Mouse (Mus musculus) frontal cortex, postnatal 25 days (tissue): Measurements from ENCODE around the gene Aig1.
"Not testable (repeated sequence)": the region's sequence is repeated elsewhere in the genome, so short reads cannot be mapped to it uniquely, and the experiment has no call there.

Experiments
- DNase-seq, 2 experiments: peaks; one replicate each; pipeline ENCODE4 v3.0.0; 2022; ENCODE audit warnings: low spot score in 2 of 2

Gene Aig1

DNA sequence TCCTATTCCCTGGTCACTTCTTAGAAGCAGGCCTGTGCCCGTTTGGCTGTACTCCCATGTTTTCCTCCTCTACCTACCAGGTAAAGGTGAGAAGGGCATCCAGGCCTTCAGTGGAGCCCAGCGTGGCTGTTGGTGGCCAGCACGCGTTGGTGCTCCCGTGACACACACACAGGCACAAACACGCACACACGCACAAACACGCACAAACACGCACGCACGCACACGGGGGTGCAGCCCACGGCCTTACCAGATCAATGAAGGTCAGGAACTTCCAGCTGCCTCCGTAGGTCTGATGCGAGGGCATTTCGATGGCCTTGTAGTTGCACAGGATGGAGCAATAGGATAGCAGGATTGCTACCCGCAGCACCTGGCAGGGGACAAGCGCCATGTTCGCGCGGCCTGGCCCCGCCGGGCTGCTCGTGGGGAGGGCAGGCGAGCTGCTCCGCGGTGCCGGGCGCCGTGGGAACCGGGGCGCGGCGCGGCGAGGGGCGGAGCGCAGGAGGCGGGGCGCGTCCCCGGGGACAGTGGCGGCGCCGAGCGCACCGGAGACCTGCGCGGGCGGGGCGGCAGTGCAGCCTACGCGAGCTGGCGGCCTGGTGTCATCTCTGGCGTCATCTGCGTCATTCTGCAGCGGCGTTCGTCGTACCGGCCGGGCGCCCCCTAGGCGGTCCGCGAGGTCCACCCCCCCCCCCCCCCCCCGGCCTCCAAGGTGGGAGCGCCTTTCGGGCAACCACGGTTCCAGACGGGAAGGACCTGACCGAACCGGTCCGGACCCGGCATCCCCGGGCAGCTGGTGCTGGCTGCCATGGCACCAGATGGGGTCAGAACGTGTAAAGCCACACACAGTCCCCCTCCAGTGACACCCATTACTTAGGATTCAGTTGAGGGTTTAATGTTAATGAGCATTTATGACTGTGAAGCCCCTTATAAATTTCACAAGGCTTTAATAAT is at the start of gene Aig1:
Gene Aig1, minus strand, starts transcription at position 610 of the 951 bp plus-strand sequence.
- DNase-seq = peak; percentile 40 to 56

GRCm38 (mm10) chr10:13916645-13917342 is 48.0 kb upstream of the Aig1 start:
- no peak for DNase-seq

GRCm38 (mm10) chr10:13915211-13915610 is 46.4 kb upstream of the Aig1 start:
- DNase-seq = no peak

DNA sequence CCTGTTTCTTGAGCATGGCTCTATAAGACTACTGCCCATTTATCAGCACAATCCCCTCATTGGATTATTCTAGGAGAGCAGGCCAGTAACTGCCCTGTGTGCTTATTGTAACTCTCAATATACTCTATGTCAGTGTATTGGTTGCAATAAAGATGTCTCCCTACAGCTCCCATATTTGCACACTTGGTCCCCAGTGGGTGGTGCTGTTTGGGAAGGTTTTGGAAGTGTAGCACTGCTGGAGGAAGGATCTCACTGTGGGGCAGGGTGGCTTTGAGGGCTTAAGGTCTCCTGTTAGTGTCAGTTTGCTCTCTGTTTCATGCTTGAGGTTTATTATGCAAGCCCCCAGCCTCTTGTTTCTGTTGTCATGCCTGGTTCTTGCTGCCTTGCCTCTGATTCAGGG is 44.9 kb upstream of the Aig1 start:
- DNase-seq = no peak

GRCm38 (mm10) chr10:13906261-13906741 is 37.5 kb upstream of the Aig1 start:
- no peak for DNase-seq

DNA sequence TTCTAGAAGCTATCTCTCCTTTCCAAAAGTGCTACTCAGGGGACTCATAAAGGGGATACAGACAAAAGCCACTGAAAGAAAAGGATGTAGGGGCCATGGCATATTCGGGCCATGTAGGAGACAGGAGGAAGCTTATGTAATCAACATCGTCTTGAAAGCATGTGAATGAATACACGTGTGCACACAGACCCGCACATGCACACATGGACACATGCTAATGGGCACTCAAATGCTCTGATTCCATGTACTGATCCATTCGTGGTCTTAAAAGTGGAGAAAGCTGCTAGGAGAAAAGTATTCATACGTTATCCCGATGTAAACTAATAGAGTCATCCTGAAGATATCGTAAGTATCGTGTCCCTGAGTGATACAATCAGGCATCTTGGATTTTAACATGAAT is 36.8 kb upstream of the Aig1 start:
- DNase-seq = no peak

GRCm38 (mm10) chr10:13892762-13893161 is 24.0 kb upstream of the Aig1 start:
- not testable (repeated sequence) for DNase-seq

GRCm38 (mm10) chr10:13882975-13883875 is 14.4 kb upstream of the Aig1 start:
- DNase-seq = no peak

GRCm38 (mm10) chr10:13882490-13882889 is 13.7 kb upstream of the Aig1 start:
- no peak for DNase-seq

GRCm38 (mm10) chr10:13878696-13879095 is 9.9 kb upstream of the Aig1 start:
- no peak for DNase-seq

GRCm38 (mm10) chr10:13875038-13875420 is 6.2 kb upstream of the Aig1 start:
- DNase-seq = no peak

DNA sequence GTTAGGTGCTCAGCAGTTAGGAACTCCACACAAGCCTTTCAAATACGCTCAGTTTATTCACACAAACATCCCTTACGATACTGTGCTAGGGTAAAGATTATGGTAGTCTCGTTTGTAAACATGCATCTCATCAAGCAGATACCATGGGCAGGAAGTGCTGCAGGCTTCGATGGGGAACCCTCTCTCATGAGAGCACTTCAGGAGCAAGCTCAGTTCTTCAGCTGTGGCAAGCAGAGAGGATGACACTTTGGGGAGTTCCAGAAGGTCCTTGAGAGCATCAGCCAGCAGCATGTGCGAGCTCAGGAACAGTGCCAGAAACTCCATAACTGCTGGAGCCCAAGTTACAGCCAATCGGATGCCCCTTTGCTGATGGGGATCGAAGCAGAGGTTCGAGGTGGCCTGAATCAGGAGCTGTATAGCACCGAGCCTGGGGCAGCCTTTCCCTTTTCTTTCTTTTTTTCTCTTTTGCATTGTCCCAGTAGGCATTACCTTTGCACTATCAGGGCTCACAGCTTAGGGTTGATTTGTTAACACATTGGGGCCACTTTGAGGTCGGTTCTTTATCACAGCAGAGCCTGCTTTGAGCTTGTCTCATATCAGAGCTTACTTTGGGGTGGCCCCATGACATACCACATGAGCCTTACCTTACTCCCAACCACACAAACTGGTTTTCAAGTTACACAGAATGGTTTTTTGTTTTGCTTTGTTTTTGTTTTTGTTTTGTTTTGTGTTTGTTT is 5.7 kb upstream of the Aig1 start:
- no peak for DNase-seq

DNA sequence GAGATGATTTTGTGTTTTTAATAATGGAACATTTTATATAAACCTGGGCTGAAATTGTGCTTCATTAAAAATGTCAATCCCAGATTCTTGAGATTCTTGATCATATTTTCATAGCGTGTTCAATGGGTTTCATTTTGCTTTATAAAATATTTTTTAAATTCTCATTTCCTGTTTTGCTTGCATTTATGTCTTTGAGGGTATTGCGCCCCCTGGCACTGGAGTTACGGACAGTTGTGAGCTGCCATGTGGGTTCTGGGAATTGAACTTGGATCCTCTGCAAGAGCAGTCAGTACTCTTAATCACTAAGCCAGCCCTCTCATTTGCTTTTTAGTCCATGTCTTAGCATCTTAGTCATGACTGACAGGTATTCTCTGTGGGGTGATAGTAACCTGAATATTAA is 1.8 kb upstream of the Aig1 start:
- no peak for DNase-seq

DNA sequence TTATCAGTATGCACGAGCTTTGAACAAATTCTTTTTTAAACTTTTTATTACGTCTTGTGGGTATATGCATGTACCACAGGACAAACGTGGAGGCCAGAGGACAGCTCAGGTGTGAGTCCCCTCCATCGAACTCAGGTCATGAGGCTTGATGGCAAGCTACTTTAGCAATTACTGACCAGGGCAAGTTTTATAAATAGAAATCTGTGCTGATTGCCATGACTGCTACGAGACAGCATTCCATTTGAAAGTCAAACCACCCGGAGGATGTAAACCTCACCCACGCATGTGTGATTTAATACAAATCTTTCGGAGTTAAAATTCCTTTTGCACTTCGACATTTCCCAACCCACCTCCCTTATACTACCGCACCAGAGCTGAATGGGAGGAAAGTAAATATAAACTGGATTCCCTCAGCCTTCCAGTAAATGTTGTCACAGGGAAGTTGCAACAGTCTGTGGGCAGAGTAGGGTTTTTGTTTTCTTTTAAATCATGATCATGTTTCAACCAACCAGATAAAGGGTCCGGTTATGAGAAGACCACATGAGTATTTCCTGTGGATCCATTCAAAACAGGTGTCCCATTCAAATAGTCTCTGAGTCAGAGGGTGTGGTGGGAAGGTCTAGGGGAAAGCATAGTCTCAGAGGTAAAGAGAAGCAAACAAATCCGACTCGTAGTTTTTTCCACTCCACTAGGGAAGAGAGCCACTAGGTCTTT is 699 bp upstream of the Aig1 start:
- no peak for DNase-seq

GRCm38 (mm10) chr10:13866391-13866790 is 2.4 kb downstream of the Aig1 start:
- DNase-seq = no peak

DNA sequence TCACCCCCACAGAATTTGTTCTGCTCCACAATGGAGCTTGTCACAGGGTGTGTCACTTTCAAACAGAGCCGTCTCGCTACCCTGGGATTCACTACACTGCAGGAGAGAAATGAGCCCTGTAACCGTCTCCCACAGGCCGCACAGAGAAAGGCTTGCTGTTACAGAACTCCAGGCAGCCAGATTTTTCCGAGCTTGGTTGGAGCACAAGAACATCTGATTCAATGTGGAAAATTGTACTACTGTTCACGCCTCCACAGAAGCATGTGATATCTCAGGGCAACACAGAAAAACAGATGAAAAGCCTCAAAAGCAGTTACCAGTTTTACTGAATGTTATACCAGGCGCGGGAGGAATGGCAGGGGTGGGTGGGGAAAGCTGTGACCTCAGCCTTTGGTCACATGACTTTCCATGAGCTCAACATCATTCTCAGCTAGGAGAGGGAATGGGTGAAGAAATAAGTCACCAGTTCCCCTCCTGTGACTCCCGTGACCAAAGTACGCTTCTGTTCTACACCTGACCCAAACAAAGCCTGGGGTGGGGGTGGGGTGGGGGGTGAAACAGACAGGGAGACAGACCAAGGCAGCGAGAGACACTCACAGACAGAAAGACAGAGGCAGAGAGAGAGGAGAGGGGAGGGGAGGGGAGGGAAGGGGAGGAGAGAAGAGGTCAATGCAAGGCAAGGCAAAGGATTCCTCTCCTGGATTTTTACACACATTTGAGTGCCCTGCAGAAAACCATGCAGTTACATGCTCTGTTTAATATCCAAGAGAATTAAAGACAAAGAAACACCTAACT is 7.5 kb downstream of the Aig1 start:
- peak in 1 of 2 experiments; percentile 47 for DNase-seq

- no peak for DNase-seq
Observed at GRCm38 (mm10) chr10:13856438-13856837, 12.3 kb downstream of the Aig1 start.

GRCm38 (mm10) chr10:13855969-13856368 is 12.8 kb downstream of the Aig1 start:
- DNase-seq = no peak

- no peak for DNase-seq
Observed at GRCm38 (mm10) chr10:13855111-13855510, 13.7 kb downstream of the Aig1 start.

DNA sequence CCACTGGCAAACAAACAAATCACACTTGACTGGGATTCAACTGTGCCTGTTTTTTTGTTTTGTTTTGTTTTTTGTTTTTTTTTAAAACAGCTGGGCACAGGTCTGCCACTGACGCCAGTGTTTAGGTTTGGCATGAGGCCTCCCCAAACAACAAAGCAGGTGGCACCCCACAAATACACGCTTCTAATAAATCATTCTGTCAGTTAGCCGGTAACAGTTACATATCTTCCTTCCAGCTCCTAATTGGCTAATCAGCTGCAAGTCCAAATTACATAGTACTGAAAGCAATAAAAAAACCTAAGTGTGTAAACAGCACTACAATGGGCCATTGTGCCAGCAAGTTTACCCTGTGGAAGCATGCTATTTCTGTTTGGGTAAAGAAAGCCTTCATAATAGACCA is 18.7 kb downstream of the Aig1 start:
- no peak for DNase-seq
